Mouse (Mus musculus) cortical plate, adult 2 months (tissue): ENCODE results near the gene Pkd1l2.

ENCODE experiments used
- CTCF ChIP-seq: fragments of 200-500 bp; IDR thresholded peaks from 2 replicates; pipeline ENCODE4 v1.5.1; 2011; ENCODE audit warnings: mild to moderate bottlenecking, control low read depth, low read length; ENCODE audit not compliant: insufficient read depth; ENCODE audit errors: extremely low read depth
- POLR2A ChIP-seq: fragments of 200-500 bp; IDR thresholded peaks from 2 replicates; pipeline ENCODE4 v1.6.1; 2011; ENCODE audit warnings: mild to moderate bottlenecking, low read length, control low read depth; ENCODE audit not compliant: insufficient read depth; ENCODE audit errors: extremely low read depth

GRCm38 (mm10) chr8:117097051-117097563, 14.9 kb upstream of the Pkd1l2 start:
- TF ChIP-seq CTCF: no peak
- no peak for TF ChIP-seq POLR2A
